Mouse (Mus musculus) layer of hippocampus, postnatal 36 days (tissue): ENCODE measurements around the gene Fars2. TPM values are rescaled to one million over a fixed set of nuclear protein-coding genes. Genes with fewer than 3 reads are reported as not detected.

Experiments
- DNase-seq, 2 experiments: peaks; one replicate each; pipeline ENCODE4 v3.0.0; 2022
- total RNA-seq, 2 experiments: library from RNA; stranded (reverse); gene quantifications; 2 replicates each; pipeline ENCODE4 v1.2.3; 2021

Fars2 gene
- total RNA-seq, 2 experiments from 2014 or later: 37.4 to 39.0 TPM

DNA sequence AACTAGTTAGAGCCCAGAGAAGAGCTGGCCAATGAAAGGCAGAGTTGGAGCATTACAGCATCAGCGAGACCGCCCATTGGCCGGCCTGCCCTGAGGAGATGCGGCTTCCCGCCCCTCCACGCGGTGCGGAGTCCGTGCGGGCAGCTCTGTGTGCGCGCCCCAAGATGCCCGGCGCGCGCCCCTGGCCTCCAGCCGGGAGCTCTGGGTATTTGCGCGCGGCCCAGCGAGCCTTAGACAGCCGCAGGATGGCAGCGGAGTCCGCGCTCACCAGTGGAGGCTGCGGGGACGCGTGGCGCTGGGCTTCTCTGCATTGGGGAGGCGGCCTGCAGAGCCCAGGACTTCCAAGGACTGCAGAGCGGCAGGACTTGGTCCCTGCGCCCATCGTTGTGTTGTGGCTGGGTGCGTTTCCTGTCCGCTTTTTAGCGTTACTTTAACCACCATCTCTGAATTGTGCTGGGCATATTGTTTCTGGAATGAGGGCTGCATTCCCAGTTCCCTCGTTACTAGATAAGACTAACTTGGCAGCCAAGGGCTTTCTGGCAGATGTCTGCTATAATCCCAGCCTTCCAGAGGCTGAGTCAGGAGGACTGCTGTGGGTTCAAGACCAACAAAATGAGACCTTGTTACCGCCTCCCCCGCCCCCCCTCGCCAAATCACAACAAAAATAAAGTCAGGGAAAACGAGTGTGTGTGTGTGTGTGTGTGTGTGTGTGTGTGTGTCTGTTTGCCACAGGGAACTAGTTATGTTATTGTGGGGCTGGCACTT lies 461.5 kb downstream of the Fars2 start:
- DNase-seq: peak; percentile 79 to 87

DNA sequence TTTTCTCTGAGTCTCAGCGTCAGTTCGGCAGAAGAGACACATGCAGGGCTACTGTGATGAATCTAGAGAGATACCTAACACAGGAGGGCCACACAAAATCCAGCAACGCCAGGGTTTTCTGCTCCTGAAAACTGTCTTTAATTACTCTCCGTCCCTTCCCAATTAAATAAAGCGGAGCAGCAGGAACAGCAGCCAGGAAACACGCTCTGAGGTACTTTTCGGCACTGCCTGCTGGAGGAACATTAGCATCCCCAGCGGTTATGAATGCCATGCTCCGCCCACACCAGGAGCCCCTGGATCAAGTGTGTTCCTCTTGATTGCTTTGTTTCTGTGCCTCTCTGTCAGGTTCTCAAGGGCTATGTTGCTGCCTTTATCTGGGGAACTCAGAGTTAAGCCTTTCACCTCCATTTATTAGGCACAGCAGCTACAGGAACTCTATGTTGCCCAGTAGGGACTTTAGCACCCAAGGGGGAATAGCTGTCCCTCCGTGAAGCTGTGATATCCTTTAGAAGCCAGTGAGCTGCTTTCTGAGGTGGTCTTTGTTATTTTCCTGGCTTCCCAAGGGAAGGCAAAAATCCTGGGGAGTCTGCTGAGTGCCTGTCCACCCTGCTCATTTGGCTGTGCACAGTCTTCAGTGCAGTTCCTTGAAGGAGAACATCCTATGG lies 465.3 kb downstream of the Fars2 start:
- no peak for DNase-seq

GRCm38 (mm10) chr13:36583481-36584151 lies 466.4 kb downstream of the Fars2 start:
- DNase-seq: no peak

- DNase-seq: no peak
These were observed 467.0 kb downstream of the Fars2 start for GRCm38 (mm10) chr13:36584197-36584596.

- no peak for DNase-seq
These were observed 471.9 kb downstream of the Fars2 start for GRCm38 (mm10) chr13:36589092-36589491.

DNA sequence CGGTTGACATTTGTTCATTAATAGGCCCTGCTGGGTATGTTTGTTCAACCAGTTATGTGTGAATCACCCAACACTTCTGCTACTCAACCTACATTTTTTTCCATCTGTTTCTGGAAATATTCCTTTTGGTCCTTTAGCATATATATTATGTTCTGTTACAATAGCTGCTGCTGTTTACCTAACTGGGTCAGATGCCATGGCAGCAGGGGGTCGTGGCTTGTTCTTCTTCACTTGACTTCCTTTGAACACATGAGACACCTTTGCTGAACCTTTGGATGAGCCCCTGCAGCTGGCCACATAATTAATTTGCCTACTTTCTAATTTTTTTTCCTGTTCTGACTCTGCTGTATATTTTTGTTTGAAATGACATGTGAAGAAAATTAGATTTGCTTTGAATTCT lies 475.1 kb downstream of the Fars2 start:
- DNase-seq: no peak

- DNase-seq: no peak
These were observed 489.5 kb downstream of the Fars2 start for GRCm38 (mm10) chr13:36606717-36607116.

DNA sequence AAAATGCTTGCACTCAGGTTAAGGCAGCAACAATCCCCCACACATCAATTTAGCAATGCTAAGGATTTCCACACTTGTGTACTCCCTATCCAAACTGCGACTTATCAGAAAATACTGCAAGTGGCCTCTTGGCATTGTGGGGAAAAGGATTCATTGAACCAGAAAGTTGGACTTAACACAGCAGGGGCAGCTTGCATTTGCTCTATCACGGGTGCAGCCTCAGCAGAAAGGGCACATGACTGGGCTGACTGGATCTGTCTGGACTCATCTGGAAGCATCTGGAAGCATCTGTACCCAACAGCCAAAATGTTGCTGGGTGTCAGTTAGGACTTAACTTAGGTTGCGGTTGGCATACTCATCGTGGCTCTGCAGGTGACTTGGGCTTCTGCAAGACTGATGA lies 490.7 kb downstream of the Fars2 start:
- no peak for DNase-seq

GRCm38 (mm10) chr13:36610426-36610825 lies 493.2 kb downstream of the Fars2 start:
- no peak for DNase-seq

GRCm38 (mm10) chr13:36612785-36613750 lies 495.9 kb downstream of the Fars2 start:
- peak; percentile 26 to 34 for DNase-seq

DNA sequence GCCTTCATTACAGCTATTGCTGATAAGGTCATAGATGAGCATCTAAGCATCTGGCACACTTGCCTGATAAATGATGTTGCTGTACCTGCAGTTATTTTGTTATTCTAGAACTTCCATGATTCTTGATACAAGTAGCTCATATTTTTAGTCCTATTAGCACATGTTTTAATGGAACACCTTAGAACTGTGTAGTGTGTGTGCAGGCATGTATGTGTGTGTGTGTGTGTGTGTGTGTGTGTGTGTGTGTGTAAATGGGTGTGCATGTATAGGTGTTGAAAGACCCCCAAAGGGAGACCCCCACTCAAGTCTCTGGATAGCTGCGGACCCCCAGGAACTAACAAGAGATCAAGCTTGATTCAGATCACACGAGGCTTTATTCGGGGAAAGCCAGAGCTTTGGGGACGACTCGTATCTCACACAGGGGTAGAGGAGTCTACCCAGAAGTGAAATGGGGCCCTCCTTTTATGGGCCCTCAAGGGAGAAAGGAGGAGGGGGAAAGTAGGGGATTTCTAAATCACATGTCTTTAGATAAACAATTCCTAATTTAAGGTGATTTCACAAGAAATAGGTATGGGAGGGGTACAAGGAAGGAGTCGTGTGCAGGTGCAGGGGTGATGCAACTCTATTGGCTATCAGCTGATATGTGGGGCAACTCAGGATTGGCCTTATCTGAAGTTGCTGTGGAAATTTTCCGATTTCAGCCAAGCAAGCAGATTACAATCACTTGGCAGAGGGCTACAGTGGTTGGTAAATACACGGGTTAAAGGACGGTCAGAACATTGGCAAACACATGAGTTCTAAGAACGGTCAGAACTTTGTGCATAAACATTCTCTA lies 503.5 kb downstream of the Fars2 start:
- DNase-seq: no peak

GRCm38 (mm10) chr13:36621333-36621659 lies 504.1 kb downstream of the Fars2 start:
- DNase-seq: no peak

- no peak for DNase-seq
These were observed 506.3 kb downstream of the Fars2 start for GRCm38 (mm10) chr13:36623556-36623955.

DNA sequence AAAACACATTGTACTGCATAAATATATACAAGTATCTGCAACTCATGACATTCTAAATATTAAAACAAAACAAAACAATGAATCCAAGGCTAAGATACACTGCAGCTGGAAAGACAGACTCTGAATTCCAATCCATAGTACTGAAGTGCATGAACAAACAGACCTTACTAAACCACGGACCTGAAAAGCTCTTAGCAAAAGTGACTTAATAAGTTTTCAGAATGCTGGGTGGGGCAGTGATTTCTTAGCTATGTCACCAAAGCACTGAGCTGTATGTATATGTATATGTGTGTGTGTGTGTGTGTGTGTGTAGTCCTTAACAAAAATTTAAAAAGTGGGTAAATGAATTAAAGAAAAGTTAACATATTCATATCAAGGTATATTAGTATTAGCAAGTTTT lies 511.9 kb downstream of the Fars2 start:
- DNase-seq: no peak

GRCm38 (mm10) chr13:36648257-36648656 lies 531.0 kb downstream of the Fars2 start:
- no peak for DNase-seq

DNA sequence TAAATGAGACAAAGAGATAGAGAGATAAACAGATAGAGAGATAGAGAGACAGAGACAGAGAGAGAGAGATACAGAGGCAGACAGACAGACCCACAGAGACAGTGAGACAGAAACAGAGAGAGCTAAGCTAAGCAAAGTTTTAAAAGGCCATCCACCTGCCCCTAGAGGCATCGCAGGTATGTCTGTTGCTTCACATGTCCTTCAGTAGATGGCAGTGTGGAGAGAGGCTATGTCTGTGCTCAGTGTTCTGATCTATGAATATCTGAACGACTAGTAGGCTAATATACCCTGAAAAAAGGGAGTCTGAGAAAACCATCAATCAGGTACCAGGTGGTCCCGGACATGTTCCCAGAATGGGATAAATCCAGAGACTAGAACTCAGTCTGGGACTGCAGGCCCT lies 537.0 kb downstream of the Fars2 start:
- DNase-seq: no peak

GRCm38 (mm10) chr13:36679345-36679744 lies 562.1 kb downstream of the Fars2 start:
- DNase-seq: no peak

GRCm38 (mm10) chr13:36680690-36681355 lies 563.6 kb downstream of the Fars2 start:
- no peak for DNase-seq

- DNase-seq: no peak
These were observed 566.4 kb downstream of the Fars2 start for GRCm38 (mm10) chr13:36683581-36683980.

- peak in 1 of 2 experiments; percentile 7 for DNase-seq
These were observed 578.4 kb downstream of the Fars2 start for GRCm38 (mm10) chr13:36695516-36696201.
